Mouse (Mus musculus) erythroblast, adult 5-6 weeks (primary cell): ENCODE measurements around the gene Fgf15. TPM values are rescaled to one million over a fixed set of nuclear protein-coding genes. Genes with fewer than 3 reads are reported as not detected.

Experiments
- ATAC-seq: replicated peaks from 2 replicates; pipeline ENCODE4 v1.8.0; 2016; ENCODE audit warnings: moderate number of reproducible peaks, mild to moderate bottlenecking, moderate TSS enrichment, inconsistent platforms; ENCODE audit not compliant: poor library complexity, low FRiP score, severe bottlenecking
- total RNA-seq, 2 experiments: library from RNA; stranded (forward) in 1 of 2; stranded (reverse) in 1 of 2; fragments of 150-400 nt in 1 of 2; fragments of 200-764, 138-1000 nt in 1 of 2; gene quantifications; 2 replicates each; pipeline versions ENCODE4 v1.2.3 to v1.2.4; 2015 to 2017; ENCODE audit warnings: low replicate concordance in 2 of 2

Gene Fgf15
- total RNA-seq (2015; ENCODE audit: low replicate concordance) (not detected in 2 replicates), total RNA-seq (2017; ENCODE audit: low replicate concordance) (not detected in 2 replicates)

DNA sequence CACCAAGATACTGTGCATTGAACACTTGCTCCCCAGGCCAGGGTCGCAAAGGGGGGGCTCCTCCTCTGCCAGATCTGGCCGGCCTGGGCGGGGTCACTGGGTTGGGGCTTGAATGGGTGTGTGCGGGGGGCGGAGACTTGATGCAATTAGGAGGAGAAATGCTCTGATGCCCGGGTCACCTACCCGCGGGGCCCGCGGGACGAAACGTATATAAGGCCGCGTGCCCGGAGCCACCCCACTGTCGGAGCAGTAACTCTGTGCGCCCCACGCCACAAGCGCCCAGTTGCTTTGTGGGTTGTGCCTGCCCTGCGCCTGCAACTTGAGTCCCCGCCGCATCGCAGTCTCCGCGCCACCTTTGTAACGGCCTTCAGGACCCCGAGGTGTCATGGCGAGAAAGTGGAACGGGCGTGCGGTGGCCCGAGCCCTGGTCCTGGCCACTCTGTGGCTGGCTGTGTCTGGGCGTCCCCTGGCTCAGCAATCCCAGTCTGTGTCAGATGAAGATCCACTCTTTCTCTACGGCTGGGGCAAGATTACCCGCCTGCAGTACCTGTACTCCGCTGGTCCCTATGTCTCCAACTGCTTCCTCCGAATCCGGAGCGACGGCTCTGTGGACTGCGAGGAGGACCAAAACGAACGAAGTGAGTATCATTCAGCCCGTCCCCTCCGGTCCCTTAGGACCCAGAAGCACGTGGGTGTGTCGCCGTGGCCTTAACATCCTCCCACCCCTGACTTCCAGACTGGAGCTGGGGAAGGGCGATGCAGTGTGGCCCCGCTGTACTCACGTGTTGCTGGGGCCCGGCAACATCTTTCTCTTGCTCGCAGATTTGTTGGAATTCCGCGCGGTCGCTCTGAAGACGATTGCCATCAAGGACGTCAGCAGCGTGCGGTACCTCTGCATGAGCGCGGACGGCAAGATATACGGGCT, at the start of gene Fgf15:
Gene Fgf15 (plus strand): TSS at position 238 of the 925 bp plus-strand sequence.
- ATAC-seq = no peak

DNA sequence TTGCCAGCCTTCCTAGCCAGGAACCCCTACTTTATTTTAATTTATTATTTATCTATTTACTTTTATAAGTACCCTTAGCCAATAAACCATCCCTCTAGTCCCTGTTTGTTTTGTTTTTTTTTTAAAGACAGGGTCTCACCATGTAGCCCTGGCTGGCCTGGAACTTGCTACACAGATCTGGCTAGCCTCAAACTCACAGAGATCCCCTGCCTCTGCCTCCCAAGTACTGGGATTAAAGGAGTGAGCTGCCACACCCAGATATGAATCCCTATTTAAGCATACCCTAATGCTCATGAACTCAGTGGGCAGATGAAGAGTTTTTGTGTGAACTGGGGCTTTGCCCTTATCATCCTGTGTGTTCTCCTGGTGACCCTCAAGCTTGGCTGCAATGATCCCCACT, 49.3 kb upstream of the Fgf15 start, which contains the start of gene Fgf4:
Gene Fgf4 (plus strand): TSS at position 301 of the 400 bp plus-strand sequence.
- no peak for ATAC-seq

DNA sequence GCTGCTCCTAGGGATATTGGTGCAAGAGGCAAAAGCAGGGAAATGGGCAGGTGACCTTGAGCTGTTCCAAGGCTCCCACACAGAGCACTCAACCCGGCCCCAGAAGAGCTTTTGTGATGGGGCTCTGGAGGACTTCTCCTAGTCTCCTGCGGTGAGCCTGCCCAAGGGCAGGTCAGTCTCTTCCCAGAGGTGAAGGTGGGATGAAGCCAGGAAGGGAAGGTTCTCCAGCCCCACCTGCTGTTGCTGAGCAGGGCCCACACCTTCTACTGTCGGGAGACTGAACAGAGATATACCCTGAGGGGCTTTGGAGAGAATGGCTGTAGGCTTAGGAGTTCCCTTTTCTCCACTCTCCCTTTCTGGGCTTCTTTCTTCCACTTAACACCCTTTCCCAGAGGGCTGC, 45.0 kb upstream of the Fgf15 start:
- ATAC-seq = 0 out of 2 replicates have a peak, but pooled peaks have one; percentile 16

DNA sequence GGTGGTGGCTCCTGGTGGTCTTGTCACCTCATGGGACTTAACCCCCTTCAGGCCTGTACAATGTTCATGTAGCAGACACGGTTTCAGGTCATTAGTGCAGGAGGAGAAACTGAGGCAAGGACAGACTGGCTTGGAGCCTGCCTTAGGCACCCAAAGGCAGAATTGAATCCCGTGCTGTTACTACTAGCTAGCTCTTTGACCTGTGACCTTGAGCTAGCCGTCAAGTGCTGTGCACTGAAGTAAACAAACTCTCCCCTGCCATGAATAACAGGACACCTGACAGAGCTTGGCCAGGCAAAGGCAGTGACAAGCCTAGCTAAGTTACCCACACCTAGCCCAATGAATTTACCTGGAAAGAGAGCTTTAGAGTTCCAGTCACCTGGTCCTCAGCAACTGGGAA, 41.4 kb upstream of the Fgf15 start:
- ATAC-seq = no peak

DNA sequence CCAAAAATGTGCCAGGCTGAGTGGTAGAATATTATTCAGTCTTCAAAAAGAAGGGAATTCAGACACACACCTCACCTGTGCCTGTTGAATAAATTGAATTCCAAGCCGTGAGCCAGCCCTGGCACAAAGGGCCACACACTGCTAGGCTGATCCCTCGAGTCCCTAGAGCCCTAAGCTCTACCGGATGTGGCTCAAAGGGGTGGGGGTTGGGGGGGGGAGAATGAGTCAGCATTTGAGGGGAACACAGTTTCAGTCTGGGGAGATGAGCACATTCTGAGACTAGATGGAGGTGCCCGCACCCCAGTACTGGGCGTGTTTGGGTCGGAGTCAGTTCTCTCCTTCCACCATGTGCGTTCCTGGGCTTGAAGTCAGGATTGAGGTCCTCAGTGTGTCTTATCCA, 39.2 kb upstream of the Fgf15 start:
- no peak for ATAC-seq

DNA sequence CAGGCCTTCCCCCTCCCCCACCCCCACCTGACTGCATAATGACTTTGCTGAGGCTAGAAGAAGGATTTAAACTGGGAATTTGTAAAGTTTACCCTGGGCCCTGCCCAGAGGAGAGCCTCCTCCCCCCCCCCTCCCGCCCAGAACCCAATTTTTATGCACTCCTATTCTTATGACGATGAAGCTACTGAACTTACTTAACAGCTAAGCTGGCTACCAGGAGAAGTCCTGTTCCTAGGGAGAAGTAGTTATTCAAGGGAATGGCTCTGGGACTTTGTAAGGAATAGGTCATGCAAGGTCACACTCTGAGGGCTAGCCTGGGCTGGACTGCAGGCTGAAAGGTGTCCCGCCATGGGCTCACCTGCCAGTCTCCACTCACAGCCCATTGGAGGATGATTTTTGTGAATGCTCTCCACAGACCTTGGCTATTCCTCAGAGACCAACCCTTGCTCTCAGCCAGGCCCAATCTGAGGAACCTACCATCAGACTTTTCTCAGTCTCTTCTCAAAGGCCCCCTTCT, 38.4 kb upstream of the Fgf15 start:
- ATAC-seq = no peak

DNA sequence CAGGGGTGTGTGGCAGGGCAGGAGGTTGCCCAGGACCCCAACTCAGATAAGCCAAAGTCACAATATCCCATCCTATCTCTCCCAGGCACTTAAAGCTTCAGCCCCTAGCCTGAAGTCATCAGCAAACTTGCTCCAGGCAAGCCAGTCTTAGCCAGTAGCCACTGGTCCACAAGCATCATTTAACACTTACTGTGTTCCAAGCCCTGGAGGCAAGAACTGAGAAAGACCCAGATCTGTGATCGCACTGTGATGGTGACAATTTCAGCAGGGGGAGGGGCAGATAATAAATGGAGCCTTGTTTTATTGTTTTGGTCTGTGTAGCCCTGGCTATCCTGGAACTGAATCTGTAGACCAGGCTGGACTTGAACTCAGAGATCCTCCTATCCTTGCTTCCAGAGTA, 37.6 kb upstream of the Fgf15 start:
- no peak for ATAC-seq

DNA sequence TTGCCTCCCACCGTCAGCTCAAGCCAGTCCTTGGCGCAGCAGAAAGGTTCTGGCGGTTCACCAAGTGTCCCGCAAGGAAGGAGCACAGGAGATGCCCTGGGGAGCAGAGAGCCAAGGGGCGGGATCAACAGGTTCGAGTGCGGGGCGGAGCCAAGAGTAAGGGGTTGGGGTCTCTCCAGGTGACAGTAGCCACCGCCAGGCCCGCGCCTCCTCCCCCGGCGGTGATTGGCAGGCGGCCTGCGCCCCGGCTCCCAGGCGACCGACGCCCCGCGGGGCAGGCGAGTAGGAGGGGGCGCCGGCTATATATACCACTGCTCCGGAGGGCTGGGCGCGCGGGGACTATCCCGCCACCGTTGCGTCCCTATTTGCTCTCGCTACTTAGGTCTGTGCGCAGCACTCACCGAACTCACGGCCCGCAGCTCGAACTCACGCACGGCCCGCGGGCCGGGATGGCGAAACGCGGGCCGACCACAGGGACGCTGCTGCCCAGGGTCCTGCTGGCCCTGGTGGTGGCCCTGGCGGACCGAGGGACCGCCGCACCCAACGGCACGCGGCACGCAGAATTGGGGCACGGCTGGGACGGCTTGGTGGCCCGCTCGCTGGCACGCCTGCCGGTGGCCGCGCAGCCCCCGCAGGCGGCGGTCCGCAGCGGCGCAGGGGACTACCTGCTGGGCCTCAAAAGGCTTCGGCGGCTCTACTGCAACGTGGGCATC, 35.1 kb upstream of the Fgf15 start:
- ATAC-seq = no peak

DNA sequence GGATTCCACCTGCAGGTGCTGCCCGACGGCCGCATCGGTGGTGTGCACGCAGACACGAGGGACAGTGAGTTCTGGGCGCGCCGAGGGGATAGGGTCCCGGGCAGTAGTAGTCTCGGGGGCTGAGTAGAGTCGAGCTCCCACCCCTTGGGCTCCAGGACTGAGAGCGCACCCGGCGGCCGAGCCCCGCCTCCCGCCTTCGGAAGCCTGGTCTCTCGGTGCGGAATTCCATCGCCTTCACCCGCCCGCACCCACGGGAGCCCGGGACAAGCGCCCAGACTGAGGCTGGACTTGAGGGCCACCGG, 34.6 kb upstream of the Fgf15 start:
- ATAC-seq = no peak

DNA sequence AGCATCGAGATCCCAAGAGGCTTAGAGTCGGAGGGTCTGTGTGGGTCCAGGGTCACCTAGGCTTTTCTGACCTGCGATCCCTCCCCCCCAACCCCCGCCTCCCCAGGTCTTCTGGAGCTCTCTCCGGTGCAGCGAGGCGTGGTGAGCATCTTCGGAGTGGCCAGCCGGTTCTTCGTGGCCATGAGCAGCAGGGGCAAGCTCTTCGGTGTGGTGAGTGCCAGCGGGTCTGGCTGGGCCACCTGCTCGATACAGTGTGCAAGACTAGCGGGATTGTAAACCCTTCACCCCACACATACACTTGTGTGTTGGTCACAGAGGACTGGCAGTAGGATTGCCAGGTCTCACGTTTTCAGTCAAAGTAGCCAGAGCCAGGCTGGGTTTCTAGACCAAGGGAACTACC, 34.2 kb upstream of the Fgf15 start:
- ATAC-seq = no peak

DNA sequence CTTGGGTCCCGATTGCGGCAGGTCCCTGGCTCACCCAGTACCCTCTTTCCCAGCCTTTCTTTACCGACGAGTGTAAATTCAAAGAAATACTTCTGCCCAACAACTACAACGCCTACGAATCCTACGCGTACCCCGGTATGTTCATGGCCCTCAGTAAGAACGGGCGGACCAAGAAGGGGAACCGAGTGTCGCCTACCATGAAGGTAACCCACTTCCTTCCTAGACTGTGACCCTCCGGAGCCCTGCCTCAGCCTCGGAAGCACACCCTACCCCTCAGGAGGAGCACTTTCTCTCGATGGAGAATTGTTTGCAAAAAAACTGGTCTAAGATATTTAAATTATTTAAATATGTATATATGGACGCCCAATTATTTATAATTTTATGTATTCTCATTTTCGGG, 33.6 kb upstream of the Fgf15 start:
- ATAC-seq = no peak

DNA sequence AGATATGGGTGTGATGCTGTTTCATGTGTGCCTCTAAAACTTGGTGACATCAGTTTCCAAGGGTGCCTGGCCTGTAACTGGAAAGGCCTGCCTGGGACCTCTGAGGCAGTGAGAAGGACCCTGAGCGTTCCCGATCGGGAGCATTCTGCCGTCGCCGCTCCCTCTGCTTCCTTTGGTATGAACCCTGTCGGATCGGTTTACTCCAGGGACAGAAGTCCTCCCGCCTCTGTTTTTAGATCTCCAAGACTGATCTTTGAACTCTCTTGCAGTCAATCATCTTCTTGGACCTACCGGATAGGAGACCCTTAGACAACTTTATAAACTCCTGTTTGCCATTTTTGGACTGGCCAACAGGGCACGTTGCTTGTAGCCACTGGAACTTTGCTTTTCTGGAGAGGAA, 33.1 kb upstream of the Fgf15 start:
- no peak for ATAC-seq

DNA sequence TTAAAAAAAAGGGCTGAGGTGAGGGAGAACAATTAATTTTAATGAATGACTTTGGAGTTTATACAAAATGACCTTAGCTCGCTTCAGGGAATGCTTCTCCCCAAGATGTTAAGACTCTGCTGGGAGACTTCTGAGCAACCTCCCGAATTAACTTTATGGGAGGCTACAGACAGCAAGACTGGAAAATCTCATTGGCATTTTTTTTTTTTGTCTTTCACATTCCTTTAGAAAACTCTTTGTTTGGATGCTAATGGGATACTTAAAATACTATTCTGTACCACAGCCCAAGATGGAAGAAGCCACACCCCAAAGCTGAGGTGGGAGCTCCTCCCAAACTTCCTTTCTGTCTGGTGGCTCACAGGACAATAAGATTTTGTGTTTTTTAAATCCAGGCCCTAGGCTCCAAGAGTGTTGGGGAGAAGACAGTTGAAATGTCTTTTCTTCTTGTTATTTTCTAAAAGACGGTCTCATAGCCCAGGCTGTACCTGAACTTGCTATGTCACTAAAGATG, 32.1 kb upstream of the Fgf15 start:
- no peak for ATAC-seq

DNA sequence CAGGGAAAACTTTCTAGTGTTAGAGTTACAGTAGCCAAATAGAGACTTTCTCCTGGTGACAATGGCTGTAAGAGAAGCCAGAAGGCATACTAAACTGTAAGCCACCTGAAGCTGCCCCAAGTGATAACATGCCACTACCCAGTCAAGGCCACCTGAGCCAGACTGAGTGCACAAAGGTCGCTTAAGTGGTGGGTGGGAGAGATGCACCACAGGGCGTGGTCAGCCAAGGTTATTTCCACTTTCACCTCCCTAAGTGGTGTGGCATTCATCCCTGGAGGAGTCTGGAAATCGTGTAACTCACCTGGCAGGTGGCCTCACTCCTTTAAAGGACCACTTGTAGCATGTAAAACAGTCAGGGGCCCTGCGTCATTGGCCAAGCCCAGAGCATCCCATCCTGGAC, 29.2 kb upstream of the Fgf15 start:
- ATAC-seq = no peak

DNA sequence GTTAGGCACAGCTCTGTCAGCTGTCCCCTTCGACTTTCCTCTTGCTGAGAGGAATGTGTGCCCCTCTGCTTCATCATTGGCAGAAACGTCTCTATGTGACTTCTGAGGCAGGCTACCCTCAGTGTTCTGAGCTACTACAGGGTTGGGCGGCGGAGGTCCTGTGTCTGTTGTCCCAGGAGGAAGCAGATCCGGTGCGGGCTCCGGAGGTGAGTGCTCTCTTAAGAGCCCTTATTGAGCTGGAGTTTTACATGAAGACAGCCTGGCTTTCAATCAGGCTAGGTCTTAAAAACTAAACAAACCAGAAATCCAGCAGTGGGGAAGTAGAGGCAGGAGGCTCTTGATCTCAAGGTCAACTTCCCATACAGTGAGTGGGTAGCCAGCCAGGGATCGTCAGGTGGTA, 28.7 kb upstream of the Fgf15 start:
- ATAC-seq = no peak

DNA sequence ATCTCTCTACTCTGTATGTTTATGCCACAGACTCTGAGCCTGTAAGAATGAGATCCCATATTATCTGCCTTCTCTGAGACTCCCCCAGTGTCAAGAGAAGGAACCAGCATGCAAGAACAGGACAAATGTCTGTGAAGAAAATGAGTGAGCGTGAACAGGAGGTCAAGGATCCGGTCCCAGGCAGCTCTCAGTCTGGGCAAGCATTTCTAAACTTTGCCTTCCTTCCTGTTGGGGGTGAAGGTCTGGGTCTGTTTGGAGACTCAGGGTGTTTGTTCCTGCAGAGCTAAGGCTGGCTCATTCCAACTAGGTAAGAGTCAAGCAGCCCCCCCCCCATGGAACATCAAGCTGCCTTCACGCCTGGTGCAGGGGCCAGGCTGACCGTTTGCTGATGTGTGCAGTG, 23.9 kb upstream of the Fgf15 start:
- no peak for ATAC-seq

DNA sequence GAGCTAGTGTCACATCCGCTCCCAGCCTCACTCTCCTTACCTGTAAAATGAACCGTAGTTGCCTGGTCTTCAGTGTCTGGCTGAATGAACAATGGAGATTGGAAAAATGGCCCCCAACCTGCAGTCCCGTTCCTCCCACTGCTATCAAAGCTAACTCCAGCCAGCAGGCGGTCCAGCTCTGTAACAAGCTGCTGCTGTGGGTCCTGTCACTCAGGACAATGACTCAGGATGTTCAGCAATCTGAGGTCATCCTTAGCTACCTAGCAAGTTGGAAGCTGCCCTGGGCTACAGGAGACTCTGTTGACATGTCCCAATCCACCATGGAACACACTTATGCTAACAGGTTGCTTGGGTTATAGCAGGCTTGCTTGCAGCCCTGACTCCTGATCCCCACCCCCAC, 23.2 kb upstream of the Fgf15 start:
- no peak for ATAC-seq

DNA sequence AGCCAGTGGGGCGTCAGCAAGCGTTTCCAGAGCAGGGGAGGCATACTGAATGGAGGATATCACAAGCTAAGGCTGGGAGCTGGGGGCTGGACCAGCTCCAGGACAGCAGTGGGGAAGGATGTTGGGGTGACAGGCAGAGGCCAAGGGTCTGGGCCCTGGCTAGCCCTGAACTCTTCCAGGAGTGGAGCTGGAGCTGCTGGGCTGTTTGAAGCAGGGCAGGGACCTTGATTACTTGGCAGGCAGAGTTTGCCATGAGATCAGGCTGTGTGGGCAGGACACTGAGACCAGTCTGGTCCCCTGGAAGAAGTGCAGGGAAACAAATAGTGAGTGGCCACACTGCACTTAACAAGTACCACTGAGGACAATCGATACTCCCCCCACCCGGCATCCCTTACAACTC, 22.1 kb upstream of the Fgf15 start:
- ATAC-seq = no peak

DNA sequence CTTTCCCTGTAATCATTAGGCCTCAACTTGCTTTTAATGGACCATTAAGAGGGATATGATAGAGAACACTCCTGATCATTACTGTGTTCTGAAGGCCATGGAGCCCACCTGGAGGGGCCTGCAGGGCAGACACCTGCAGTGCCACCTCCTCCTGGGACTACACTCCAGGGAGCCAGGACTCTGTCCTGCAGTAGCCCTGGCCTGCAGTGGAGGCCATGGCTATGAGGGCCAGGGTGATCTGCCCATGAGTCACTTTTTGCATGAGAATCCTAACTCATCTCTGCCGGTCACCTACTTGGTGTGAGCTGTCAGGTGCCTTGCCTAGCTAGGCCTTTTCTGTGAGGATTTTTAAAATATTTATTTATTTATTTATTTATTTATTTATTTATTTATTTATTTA, 17.9 kb upstream of the Fgf15 start:
- ATAC-seq = no peak

DNA sequence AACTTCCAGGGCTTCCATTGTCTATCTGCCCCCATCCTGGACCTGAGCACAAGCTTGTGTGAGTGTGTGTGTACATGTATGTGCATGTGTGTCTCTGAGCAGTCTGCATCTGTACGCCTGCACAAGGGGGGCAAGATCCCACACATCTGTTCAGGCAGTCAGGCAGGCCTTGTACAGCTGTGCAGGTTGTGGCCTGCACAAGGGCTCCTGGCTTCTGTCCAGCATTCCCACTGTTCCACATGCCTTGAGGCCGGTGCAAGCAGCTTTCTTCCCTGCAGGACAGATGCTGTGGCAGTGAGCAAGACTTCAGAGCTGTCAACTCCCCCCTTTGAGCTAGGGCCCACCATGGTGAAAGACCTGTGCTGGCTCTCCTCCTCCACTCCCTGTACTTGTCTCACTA, 13.2 kb upstream of the Fgf15 start:
- ATAC-seq = no peak

DNA sequence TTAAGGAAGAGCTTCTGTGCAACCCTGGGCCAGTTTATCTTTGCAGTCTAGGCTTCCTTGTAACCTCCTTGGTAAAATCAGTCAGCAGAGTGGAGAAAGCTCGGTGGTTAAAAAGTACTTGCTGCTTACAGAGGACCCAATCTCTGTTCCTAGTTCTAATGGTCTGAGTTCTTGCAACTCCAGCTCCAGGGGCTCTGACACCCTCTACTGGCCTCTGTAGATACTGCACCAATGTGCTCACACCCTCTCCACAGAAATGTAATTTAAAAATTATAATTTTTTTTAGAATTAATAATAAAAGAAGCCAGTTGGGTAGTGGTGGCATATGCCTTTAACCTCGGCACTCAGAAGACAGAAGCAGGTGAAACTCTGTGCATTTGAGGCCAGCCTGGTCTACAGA, 8.7 kb upstream of the Fgf15 start:
- no peak for ATAC-seq
